Mouse (Mus musculus) spleen, adult 10 weeks (tissue): ENCODE measurements around the gene Eif4ebp2. TPM values are rescaled to one million over a fixed set of nuclear protein-coding genes. Genes with fewer than 3 reads are reported as not detected.

ENCODE experiments used
- polyA plus RNA-seq: library from polyadenylated mRNA; stranded (reverse); fragments of 350-450 nt; fragmentation: Illumina TruSeq; extraction: RNeasy Lipid Tissue Mini Kit (QIAGEN cat#74804); gene quantifications from one replicate; pipeline ENCODE4 v1.2.3, GENCODE M21; 2015; ENCODE audit warnings: low replicate concordance; ENCODE audit not compliant: insufficient read depth

The Eif4ebp2 gene
- polyA plus RNA-seq: 99.6 TPM

DNA sequence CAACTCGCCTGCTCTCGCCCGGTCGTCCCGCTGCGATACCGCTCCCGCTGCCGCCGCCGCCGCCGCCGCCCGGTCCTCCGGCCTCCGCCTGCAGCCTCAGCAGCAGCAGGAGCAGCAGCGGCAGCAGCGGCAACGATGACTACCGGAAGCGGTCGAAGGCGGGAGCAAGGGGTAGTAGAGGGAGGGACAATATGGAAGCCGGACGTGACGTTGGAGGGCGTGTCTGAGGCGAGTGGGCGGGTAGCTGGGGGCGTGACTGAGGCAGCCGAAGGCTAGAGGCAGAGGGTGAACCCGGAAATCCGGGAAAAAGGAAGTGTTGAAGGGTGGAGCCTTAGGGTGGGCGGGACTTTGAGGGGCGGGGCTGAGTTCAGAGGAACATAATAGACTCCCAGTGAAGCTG is at the start of gene Eif4ebp2:
Gene Eif4ebp2 (minus strand): TSS at position 17 of the 400 bp plus-strand sequence.

DNA sequence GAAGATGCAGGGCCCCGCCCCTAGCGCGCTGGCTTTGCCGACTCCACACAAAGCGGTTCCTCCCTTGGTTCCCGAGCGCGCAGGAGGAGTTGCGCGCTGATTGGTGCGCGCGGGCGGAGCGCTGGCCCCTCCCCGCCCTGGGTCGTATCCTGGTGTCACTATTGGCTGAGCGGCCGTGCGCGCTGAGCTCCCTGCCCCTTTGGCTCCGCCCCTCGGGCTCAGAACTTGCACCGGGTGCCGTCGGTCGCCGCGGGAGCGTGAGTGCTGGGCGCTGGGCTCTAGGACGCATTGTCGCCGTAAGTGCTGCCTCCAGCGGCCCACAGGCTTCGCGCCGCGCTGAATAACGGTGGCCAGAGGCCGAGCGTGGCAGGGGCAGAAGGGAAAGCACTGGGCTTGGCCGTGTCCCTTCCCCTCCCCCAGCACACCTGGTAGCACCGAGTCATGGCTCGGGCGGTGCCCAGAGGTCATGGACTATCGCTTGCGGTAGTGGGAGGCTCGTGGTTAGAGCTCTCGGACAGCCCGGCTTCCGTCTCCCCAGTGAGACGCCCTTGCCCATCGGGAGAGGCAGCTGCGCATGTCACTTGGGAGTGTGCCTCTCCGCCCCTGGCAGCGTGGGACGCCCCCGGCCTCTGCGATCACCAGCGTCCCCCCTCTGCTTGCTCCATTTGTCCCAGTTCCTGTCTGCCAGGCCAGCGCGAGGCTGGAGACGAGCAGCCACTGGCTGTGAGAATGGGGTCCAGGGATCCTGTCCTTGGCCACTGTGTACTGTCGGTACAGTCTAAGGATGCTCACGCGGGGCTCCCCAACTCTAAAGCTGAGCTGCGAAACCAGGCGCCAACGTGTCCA is 23.4 kb upstream of the Eif4ebp2 start, which contains the start of gene Lrrc20:
Gene Lrrc20 (plus strand): TSS at position 208 of the 846 bp plus-strand sequence.

DNA sequence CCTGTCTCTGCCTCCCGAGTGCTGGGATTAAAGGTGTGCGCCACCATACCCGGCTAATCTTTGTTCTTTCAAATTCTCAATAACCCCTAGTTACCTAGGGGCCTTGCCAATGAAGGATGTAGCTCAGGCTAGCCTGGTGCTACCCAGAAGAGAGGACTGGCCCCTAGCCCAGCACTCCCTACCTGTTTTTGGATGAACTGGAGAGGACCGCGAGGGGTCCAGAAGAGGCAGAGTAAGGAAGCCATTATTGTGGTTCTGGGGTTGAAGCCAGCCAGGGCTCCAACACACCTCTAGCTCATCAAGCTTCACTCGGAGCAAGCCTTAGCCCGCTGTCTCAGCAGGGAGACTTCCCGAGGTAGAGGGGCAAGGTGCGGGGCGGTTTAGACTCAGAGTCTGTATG is 34.8 kb downstream of the Eif4ebp2 start, which contains the start of gene Nodal:
Gene Nodal (plus strand): TSS at position 301 of the 400 bp plus-strand sequence.

DNA sequence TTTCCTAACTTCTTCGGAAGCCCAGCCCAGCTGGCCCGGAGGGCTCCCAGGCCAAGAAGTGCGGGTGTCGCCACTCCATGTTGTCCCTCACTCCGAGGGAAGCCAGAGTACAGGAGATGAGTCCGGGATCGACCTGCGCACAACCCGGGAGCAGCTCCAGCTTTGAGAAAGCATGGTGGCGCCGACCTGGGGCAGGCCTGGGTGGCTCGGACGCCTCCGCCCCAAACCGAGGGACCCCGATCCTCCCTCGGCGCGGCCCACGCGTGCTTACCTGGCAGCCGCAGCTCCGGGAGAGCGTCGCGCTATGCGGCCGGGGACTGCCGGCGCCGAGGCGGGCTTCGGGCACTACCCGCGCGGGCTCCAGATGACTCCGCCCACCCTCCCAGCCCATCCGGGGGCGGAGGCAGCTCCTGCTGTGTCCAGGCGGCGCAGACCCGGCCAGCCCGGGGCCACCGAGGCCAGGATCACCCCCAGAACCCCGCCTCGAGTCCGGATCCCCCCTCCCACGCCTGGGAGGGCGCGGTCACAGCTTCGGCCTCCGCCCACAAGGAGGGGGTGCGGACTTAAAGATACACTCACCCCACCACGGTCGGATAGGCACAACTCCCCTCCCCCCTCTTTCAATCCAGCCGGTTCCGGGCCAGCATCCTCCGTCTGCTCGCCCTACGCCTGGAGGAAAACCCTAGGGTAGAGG is 69.3 kb downstream of the Eif4ebp2 start, which contains the start of gene Pald1:
Gene Pald1 (minus strand): TSS at position 510 of the 694 bp plus-strand sequence.

Other genes starting within 250 kb of the Eif4ebp2 start
- gene Adamts14, start 179.2 kb downstream of the Eif4ebp2 start, polyA plus RNA-seq: 2.3 TPM
- gene Prf1, start 154.8 kb downstream of the Eif4ebp2 start, polyA plus RNA-seq: 13.0 TPM
- 6.9 TPM for gene Pald1, start 69.1 kb downstream of the Eif4ebp2 start, polyA plus RNA-seq
- gene Nodal, start 34.7 kb downstream of the Eif4ebp2 start, polyA plus RNA-seq: 0.11 TPM
- 5.6 TPM for gene Lrrc20, start 23.1 kb upstream of the Eif4ebp2 start, polyA plus RNA-seq
- not detected for gene Npffr1, start 142.8 kb upstream of the Eif4ebp2 start, polyA plus RNA-seq
- gene Ppa1, start 195.9 kb upstream of the Eif4ebp2 start, polyA plus RNA-seq: 33.8 TPM
- 168 TPM for gene Sar1a, start 227.6 kb upstream of the Eif4ebp2 start, polyA plus RNA-seq
- 8.8 TPM for gene Tysnd1, start 242.9 kb upstream of the Eif4ebp2 start, polyA plus RNA-seq